Comparison of ENCODE assay signal across 9 mouse cellular contexts in genomic region chr5:5260966-5261724, GRCm38 (mm10).
DNase-seq lines count a peak whose midpoint lies in the region; ATAC-seq and TF ChIP-seq lines count a peak whose summit lies in the region.
"Had no signal": no experiment of that assay in that cellular context is flagged by ENCODE, and none has a peak within 500 bp of the region (broad histone marks: within the 10 kb centered on the region; RNA-seq: fewer than 3 reads in every experiment).

No protein-coding gene starts in this region.

- H3K27me3 ChIP-seq in heart, embryonic 14.5 days (ENCODE audit: control insufficient read depth, insufficient read depth, low read length): no peaks in the 10 kb centered on the region
- no peaks in the 10 kb centered on the region for H3K27me3 ChIP-seq in stomach, embryonic 15.5 days (replicated peaks)
- H3K27me3 ChIP-seq in forebrain, embryonic 12.5 days: no peaks in the 10 kb centered on the region
- H3K27me3 ChIP-seq: forebrain, embryonic 15.5 days had no signal

- TF ChIP-seq POLR2A in lung, adult 2 months (IDR thresholded peaks at IDR 0.05; ENCODE audit: borderline replicate concordance, extremely low read depth, low read depth, low read length): no peak

- TF ChIP-seq CTCF in gastrocnemius, adult 2 months (IDR thresholded peaks at IDR 0.05): no peak
- no peak for TF ChIP-seq CTCF in lung, adult 2 months (IDR thresholded peaks at IDR 0.05; ENCODE audit: insufficient read depth, low read length)

- ATAC-seq in heart, embryonic 14.5 days (ENCODE audit: insufficient number of reproducible peaks, insufficient read depth, low FRiP score, low read depth): peak; percentile 72; the same call in 1 of the 2 replicates
- ATAC-seq in stomach, embryonic 15.5 days (ENCODE audit: insufficient read depth, low FRiP score, low read depth): no peak
- no peak for ATAC-seq in forebrain, embryonic 12.5 days (ENCODE audit: low FRiP score)
- ATAC-seq: forebrain, embryonic 15.5 days had no signal

- no peak overlapping the region; the same call in 1 of the 2 replicates for H3K27ac ChIP-seq in gastrocnemius, adult 2 months
- peak overlapping the region; percentile 73 to 87 for H3K27ac ChIP-seq in heart, embryonic 14.5 days (replicated peaks in 1 of 2; ENCODE audit: control insufficient read depth in 1 of 2, insufficient read depth in 1 of 2, low read depth in 2 of 2, low read length in 2 of 2)
- H3K27ac ChIP-seq in stomach, embryonic 15.5 days: no peak overlapping the region
- no peak overlapping the region for H3K27ac ChIP-seq in forebrain, embryonic 12.5 days
- H3K27ac ChIP-seq: forebrain, embryonic 15.5 days had no signal

- H3K4me3 ChIP-seq in gastrocnemius, adult 2 months: peak overlapping the region; percentile 32
- H3K4me3 ChIP-seq in lung, adult 2 months (replicated peaks; ENCODE audit: extremely low read depth, low read depth, low read length): peak overlapping the region; percentile 49
- H3K4me3 ChIP-seq in heart, embryonic 14.5 days (ENCODE audit: control insufficient read depth in 1 of 2, insufficient read depth in 1 of 2, low read depth in 1 of 2, low read length in 2 of 2): peak overlapping the region in 1 of 2 experiments; percentile 22; a peak in 3 of 4 replicates
- H3K4me3 ChIP-seq in stomach, embryonic 15.5 days (replicated peaks): no peak overlapping the region
- H3K4me3 ChIP-seq in forebrain, embryonic 12.5 days (replicated peaks): no peak overlapping the region
- H3K4me3 ChIP-seq: forebrain, embryonic 15.5 days had no signal

- peak overlapping the region; percentile 58 for H3K4me2 ChIP-seq in heart, embryonic 14.5 days (ENCODE audit: low read length)
- H3K4me2 ChIP-seq in stomach, embryonic 15.5 days: peak overlapping the region; percentile 26; the same call in 1 of the 2 replicates
- H3K4me2 ChIP-seq in forebrain, embryonic 12.5 days: no peak overlapping the region
- H3K4me2 ChIP-seq: forebrain, embryonic 15.5 days had no signal

- intact Hi-C loops in gastrocnemius, adult 2 months (cut with DNase I): loop anchor here (10.0 kb wide), 1 partner anchor 114 kb away; no protein-coding TSS in a partner anchor

- DNase-seq in gastrocnemius, adult 2 months: no peak
- no peak for DNase-seq in gastrocnemius, adult 8-10 months (ENCODE audit: low spot score in 2 of 2)
- peak; percentile 27 for DNase-seq in lung, adult 2 months
- no peak for DNase-seq in lung, postnatal 10 days
- DNase-seq in left cerebral cortex, adult 9 months (ENCODE audit: low spot score in 2 of 2): no peak

- 50% methylated on average over 14 of the region's 14 CpGs for WGBS in lung, adult 2 months
- WGBS in heart, embryonic 14.5 days: 36% methylated on average over 14 of the region's 14 CpGs
- 57% methylated on average over 14 of the region's 14 CpGs for WGBS in stomach, embryonic 15.5 days
- 65% methylated on average over 14 of the region's 14 CpGs for WGBS in forebrain, embryonic 12.5 days

- H3K36me3 ChIP-seq in heart, embryonic 14.5 days (ENCODE audit: control insufficient read depth, insufficient read depth, low read length): no peaks in the 10 kb centered on the region
- no peaks in the 10 kb centered on the region for H3K36me3 ChIP-seq in stomach, embryonic 15.5 days
- H3K36me3 ChIP-seq in forebrain, embryonic 12.5 days (replicated peaks): no peaks in the 10 kb centered on the region
- H3K36me3 ChIP-seq: forebrain, embryonic 15.5 days had no signal

- peak overlapping the region; percentile 59 for H3K9ac ChIP-seq in heart, embryonic 14.5 days (ENCODE audit: low read length)
- H3K9ac ChIP-seq in stomach, embryonic 15.5 days: no peak overlapping the region
- H3K9ac ChIP-seq in forebrain, embryonic 12.5 days: no peak overlapping the region
- H3K9ac ChIP-seq: forebrain, embryonic 15.5 days had no signal

- H3K4me1 ChIP-seq in lung, adult 2 months (ENCODE audit: control insufficient read depth, insufficient read depth, low read length): peaks cover 19% of the 10 kb centered on the region
- H3K4me1 ChIP-seq in heart, embryonic 14.5 days (ENCODE audit: control insufficient read depth in 2 of 2, insufficient read depth in 2 of 2, low read length in 2 of 2): peaks cover 12 to 41% of the 10 kb centered on the region in 2 experiments
- peaks cover 10% of the 10 kb centered on the region for H3K4me1 ChIP-seq in stomach, embryonic 15.5 days
- H3K4me1 ChIP-seq in forebrain, embryonic 12.5 days: peaks cover 24% of the 10 kb centered on the region

- no peaks in the 10 kb centered on the region for H3K9me3 ChIP-seq in heart, embryonic 14.5 days (ENCODE audit: control insufficient read depth, low read length)
- no peaks in the 10 kb centered on the region for H3K9me3 ChIP-seq in stomach, embryonic 15.5 days
- H3K9me3 ChIP-seq in forebrain, embryonic 12.5 days: no peaks in the 10 kb centered on the region
- H3K9me3 ChIP-seq: forebrain, embryonic 15.5 days had no signal

Comparison
In these comparisons a context has a peak if more than half of its experiments do, and no peak if none do; other contexts are left out.
1. H3K27ac ChIP-seq: peak in heart, embryonic 14.5 days (2 of 2); none in gastrocnemius, adult 2 months (single experiment), stomach, embryonic 15.5 days (single experiment) and forebrain, embryonic 12.5 days (single experiment).
2. H3K4me3 ChIP-seq: peak in gastrocnemius, adult 2 months (single experiment) and lung, adult 2 months (single experiment); none in stomach, embryonic 15.5 days (single experiment) and forebrain, embryonic 12.5 days (single experiment).